Mouse (Mus musculus) G1E-ER4 (cell line): ENCODE measurements around the gene Thtpa. TPM values are rescaled to one million over a fixed set of nuclear protein-coding genes. Genes with fewer than 3 reads are reported as not detected.

Experiments
- GATA1 ChIP-seq: IDR thresholded peaks from one replicate; pipeline ENCODE4 v1.8.0; 2012; ENCODE audit warnings: low read length, inconsistent platforms
- polyA plus RNA-seq: library from polyadenylated mRNA; stranded (reverse); fragments of >175 nt; gene quantifications from 2 replicates; pipeline ENCODE4 v1.2.3, GENCODE M21; 2012

Thtpa gene
- polyA plus RNA-seq, 1 experiment, result 4.0 TPM

- TF ChIP-seq GATA1, result no peak
These were observed 28.5 kb upstream of the Thtpa start for GRCm38 (mm10) chr14:55066042-55066441.

DNA sequence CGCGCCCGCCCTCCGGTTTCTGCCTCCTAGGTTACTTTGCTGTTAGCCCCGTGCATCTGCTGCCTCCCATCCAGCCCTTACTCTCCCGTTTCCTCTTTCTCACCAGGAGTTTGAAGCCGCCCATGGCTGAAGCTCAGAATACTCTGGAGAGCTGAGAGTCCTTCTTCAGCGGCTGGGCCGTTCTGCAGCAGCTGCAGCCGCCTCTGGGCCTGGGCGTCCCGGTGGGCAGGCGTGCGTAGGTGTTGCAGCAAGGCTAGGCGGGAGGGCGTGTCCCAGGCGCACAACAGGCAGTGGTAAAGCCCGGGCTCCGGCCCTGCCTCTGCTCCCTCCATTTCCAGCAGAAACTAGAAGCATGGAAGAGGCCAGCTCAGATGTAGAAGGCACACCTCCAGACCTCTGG is 22.8 kb upstream of the Thtpa start:
- TF ChIP-seq GATA1, result no peak

DNA sequence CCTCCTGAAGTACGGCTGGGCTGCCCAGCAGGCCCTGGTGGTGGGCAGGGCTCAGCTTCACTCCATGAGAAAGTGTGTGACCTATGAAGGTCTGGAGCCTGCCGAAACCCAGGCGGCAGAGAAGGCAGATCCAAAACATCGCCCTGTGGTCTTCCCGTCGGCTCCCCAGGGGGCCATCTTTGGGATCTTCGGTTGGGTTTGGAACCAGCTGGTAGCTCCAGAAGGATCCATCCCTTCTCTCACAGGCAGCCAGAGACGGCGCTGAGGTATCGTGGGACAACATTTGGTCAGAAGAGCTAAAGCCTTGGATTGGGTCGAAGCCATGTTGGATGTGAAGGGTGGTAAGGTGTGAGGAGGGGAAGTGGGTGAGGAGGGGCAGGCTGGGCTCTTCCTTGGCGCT is 20.2 kb upstream of the Thtpa start:
- TF ChIP-seq GATA1, result no peak

DNA sequence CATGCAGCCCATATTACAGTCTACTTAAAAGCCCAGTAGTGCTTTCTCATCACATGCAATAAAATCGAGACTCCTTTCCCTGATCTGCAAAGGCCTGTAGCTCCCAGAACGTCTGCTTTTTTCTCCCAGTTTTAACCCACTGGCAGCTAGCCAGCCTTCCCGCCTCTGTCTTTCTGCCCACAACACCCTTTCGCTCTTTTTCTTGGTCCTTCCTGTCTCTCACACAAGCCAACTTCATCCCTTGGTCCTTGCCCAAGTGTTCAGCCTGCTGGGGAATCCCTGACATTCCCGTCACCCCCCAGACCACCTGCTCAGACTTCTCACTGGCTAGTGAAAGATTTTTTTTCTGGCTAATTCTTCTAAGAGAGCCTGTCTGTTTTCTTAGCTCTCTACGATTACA is 18.4 kb upstream of the Thtpa start:
- TF ChIP-seq GATA1, result no peak

GRCm38 (mm10) chr14:55076956-55077355 is 17.6 kb upstream of the Thtpa start:
- TF ChIP-seq GATA1, result no peak

DNA sequence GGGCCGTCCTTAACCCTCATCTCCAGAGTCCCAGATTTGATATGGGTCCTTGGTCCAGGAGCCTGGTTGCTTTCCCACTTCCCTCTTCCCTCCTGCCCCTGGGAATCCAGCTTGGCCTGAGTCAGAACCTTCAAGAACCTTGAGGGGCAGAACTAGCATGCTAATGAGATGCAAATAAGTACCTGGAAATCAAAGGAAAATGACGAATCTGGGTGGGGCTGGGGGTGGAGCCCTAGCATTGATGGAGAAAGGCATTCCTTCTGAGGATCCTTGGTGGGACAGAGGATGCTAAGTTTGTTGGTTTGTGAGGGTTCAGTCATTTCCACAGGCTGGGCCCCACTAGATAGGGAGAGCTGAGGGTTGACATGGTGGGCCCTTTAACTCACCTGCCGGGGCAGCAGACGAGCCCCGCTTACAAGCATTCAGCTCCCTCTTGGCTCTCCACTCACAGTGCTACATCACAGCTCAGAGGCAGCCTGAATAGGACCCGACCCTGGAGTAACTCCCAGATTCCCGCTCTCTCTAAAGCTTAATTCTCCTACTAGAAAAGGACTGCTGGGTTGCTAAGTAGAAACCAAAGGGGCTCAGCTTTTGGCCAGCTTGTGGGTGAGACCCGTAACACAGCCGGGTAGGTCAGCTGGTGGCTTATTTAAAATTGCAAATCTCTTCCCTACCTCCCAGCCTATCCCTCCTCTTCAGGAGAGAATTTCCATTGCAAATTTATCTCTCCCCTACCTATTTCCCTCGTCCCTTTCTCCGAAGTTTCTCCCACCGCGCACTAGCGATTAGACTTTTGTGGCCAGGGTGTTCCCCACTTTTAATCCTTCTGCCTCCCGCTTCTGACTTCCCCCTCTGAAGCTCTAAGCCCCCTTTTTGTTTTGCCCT is 16.9 kb upstream of the Thtpa start:
- no peak for TF ChIP-seq GATA1

- no peak for TF ChIP-seq GATA1
These were observed 16.1 kb upstream of the Thtpa start for GRCm38 (mm10) chr14:55078366-55078989.

DNA sequence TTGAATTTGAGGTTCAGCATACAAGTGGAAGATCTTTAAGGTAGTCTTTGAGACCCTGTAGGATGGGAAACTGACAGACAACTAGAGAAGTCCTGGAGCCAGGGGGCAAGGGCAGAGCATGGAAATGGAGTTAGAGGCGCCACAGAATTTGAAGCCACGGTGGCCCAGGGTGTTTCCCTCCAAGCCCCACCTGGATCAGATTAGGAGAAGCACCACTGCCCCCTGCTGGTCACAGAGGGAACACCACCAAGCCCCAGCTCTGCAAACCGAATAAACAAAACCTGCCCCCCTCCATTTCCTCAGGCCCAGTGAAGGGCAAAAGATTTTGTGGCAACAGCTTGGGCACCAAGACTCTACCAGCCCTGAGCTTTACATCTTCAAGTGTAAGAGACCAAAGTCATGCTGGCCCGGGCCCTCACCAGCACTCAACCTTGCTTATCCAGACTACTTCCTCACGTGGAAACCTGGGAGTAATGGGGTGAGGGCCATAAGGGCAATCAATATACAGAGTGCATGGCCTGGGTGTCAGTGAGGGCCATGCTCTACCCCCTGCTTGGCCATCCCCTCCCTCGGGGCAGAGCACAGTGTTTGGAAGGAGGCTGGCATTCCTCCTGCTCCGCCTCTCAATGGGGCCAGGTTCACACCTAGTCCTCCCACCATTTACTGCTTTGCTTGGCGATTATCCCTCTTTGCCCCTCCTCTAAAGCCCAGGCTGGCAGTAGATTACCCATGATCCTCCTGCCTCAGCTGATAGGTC is 15.2 kb upstream of the Thtpa start:
- no peak for TF ChIP-seq GATA1

GRCm38 (mm10) chr14:55081105-55081504 is 13.5 kb upstream of the Thtpa start:
- no peak for TF ChIP-seq GATA1

DNA sequence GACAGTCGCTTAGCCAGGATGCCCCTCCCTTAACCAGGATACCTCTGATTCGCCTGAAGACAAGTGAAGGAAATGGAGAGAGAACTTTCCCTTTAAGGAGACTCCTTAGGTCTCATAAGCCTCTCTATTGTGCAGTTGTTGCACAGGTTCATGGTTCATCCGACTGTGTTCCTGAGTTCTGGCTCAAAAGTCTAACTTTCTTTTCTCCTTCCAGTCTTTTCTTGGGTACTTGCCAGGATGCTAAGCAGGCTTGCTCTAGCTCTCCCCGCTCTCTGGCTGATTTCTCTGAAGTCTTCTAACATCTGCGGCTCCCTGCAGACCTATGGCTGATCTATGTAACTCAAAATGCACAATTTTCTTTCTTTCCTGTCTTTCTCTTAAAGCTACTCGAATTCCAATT is 11.1 kb upstream of the Thtpa start:
- no peak for TF ChIP-seq GATA1

- TF ChIP-seq GATA1, result no peak
These were observed 9.1 kb upstream of the Thtpa start for GRCm38 (mm10) chr14:55085324-55086008.

DNA sequence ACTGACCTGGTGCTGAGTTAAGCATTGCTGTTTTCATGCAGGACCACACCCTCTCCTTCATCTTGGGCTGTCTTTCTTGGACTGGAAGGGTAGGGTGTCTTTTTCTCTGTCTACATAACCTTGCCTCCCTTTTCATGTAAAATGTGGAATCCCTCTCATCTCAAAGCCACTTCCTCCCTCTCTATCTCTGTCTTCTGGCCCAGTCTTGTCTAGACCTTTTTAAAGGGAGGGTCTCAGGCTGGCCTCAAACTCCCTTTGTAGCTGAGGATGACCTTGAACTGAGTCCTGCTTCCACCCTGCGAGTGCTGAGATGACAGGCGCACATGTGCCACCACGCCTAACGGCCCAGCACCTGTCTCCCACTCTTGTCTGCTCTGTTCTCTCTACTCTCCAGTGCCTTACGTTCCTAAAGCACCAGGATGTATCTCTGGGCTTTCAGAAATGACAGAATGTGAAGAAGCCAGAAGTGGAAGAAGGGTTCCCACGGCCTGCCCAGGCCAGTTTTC is 8.5 kb upstream of the Thtpa start:
- no peak for TF ChIP-seq GATA1

DNA sequence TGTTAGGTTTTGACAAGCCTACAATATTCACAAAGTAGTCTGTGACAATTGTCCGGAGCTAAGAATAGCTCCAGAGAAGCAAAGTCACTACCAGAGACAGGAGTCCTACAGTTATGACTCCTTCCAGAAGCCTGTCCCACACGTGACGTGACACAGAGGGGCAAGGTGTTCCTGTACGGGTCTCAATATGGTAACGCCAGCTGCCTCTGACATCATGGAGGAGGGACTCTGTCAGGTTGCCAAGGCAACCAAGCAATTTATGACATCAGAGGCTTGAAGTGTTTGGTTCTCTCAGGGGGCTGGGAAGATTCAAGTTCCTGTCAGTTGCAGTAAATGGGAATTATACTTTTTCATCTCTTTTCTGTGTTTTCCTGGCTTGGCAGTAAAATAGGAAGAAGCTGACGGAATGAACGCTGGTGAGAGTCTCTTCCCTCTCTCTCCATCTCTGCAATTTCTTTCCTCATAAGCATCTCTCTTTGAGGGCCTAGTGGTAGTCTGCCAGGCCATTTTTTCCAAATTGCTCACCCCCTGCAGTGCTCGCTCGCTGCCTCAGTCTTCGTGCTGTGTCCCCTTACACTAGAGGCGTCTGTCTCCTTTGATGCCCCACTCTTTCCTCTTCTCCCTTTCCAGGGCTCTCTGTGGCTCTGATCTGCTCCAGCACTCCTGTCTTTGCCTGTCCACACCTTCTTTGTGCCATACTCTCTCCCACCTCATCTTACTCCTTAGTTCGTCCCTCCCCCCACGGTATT is 5.2 kb upstream of the Thtpa start:
- no peak for TF ChIP-seq GATA1

- TF ChIP-seq GATA1, result no peak
These were observed 3.2 kb upstream of the Thtpa start for GRCm38 (mm10) chr14:55091209-55091865.
